Mouse (Mus musculus) limb, embryonic 11.5 days (tissue): ENCODE measurements around the gene Slfn4. TPM values are rescaled to one million over a fixed set of nuclear protein-coding genes. Genes with fewer than 3 reads are reported as not detected.
"Not testable (repeated sequence)": the region's sequence is repeated elsewhere in the genome, so short reads cannot be mapped to it uniquely, and the experiment has no call there.

ENCODE experiments used
- ATAC-seq: fragments of 200-750 bp; cut with Nextera tagmentation; 2 replicates; pipeline ENCODE4 v1.8.0; 2017; ENCODE audit warnings: low read depth; ENCODE audit not compliant: insufficient number of reproducible peaks, low FRiP score, low TSS enrichment
- DNase-seq: peaks from one replicate; pipeline ENCODE4 v3.0.0-alpha.2; 2015; ENCODE audit warnings: low spot score
- H3K27ac ChIP-seq: fragments of 300-500 bp; sonication (generic); replicated peaks from 2 replicates; pipeline ENCODE4 v1.5.1; 2014; ENCODE audit warnings: low read depth, mild to moderate bottlenecking, low read length
- H3K27me3 ChIP-seq: fragments of 300-500 bp; sonication (generic); 2 replicates; pipeline ENCODE4 v1.6.1; 2014; ENCODE audit warnings: mild to moderate bottlenecking, low read length, mixed read lengths; ENCODE audit not compliant: control insufficient read depth, insufficient read depth
- H3K36me3 ChIP-seq: fragments of 300-500 bp; sonication (generic); 2 replicates; pipeline ENCODE4 v1.6.1; 2014; ENCODE audit warnings: mild to moderate bottlenecking, low read length, moderate library complexity, mixed read lengths; ENCODE audit not compliant: control insufficient read depth, insufficient read depth
- H3K4me1 ChIP-seq: fragments of 300-500 bp; sonication (generic); 2 replicates; pipeline ENCODE4 v1.6.1; 2014; ENCODE audit warnings: low read length, mixed read lengths; ENCODE audit not compliant: control insufficient read depth, insufficient read depth
- H3K4me2 ChIP-seq: fragments of 300-500 bp; sonication (generic); 2 replicates; pipeline ENCODE4 v1.6.1; 2014; ENCODE audit warnings: low read depth, mild to moderate bottlenecking, moderate library complexity; ENCODE audit not compliant: severe bottlenecking
- H3K4me3 ChIP-seq: fragments of 300-500 bp; sonication (generic); 2 replicates; pipeline ENCODE4 v1.5.1; 2014; ENCODE audit warnings: low read depth, low read length
- H3K9ac ChIP-seq: fragments of 300-500 bp; sonication (generic); 2 replicates; pipeline ENCODE4 v1.6.1; 2014; ENCODE audit warnings: mild to moderate bottlenecking, low read length
- H3K9me3 ChIP-seq: fragments of 300-500 bp; sonication (generic); 2 replicates; pipeline ENCODE4 v1.6.1; 2016; ENCODE audit warnings: low read length; ENCODE audit not compliant: control insufficient read depth
- WGBS: fragments of 180-500 bp; shearing (Covaris S2); extraction: QIAGEN DNeasy Blood & Tissue Kit; methylation state at CpG from one replicate; pipeline ENCODE4 v1.1.7; 2014; 5-methylcytosine and 5-hydroxymethylcytosine counted together
- polyA plus RNA-seq: library from polyadenylated mRNA; unstranded; fragments of >200 nt; fragmentation: Nextera tagmentation; extraction: Ambion mirVana; gene quantifications from 2 replicates; pipeline ENCODE4 v1.2.1, GENCODE M21; 2014

Gene Slfn4
- not detected in 2 replicates for polyA plus RNA-seq

- 90% methylated on average over 12 of the region's 12 CpGs for WGBS
Observed at GRCm38 (mm10) chr11:83174948-83175539, at the start of gene Slfn4. Slfn4 (plus strand) TSS chr11:83175186.

DNA sequence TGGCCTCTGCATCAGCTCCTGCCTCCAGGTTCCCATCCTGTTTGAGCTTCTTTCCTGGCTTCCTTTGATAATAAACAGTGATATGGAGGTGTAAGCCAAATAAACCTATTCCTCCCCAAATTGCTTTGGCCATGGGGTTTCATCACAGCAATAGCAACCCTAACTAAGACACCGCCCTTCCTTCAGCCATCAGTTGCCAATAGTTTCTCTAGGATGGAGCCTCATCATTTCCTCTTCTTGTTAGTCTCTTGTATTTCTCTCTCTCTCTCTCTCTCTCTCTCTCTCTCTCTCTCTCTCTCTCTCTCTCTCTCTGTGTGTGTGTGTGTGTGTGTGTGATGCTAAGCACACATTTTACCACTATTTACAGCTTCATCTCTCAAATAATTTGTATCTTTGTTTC lies 49.4 kb upstream of the Slfn4 start:
- H3K4me1 ChIP-seq, H3K27ac ChIP-seq, H3K4me2 ChIP-seq, H3K9me3 ChIP-seq, H3K27me3 ChIP-seq, H3K9ac ChIP-seq, H3K36me3 ChIP-seq, H3K4me3 ChIP-seq, DNase-seq, ATAC-seq: not testable (repeated sequence)
- no CpG with 5 or more reads among the region's 1 CpGs for WGBS

More at GRCm38 (mm10) chr11:83174948-83175539, at the start of gene Slfn4:
- Histone ChIP-seq H3K36me3 (no peaks in the 10 kb centered on the region), H3K27ac (no peak within 1 kb of the TSS), H3K4me3 (no peak within 1 kb of the TSS), H3K4me2 (no peak within 1 kb of the TSS), H3K9me3 (no peaks in the 10 kb centered on the region), H3K27me3 (no peaks in the 10 kb centered on the region), H3K4me1 (no peaks in the 10 kb centered on the region), H3K9ac (no peak within 1 kb of the TSS)
- ATAC-seq (no peak), DNase-seq (no peak)

DNA sequence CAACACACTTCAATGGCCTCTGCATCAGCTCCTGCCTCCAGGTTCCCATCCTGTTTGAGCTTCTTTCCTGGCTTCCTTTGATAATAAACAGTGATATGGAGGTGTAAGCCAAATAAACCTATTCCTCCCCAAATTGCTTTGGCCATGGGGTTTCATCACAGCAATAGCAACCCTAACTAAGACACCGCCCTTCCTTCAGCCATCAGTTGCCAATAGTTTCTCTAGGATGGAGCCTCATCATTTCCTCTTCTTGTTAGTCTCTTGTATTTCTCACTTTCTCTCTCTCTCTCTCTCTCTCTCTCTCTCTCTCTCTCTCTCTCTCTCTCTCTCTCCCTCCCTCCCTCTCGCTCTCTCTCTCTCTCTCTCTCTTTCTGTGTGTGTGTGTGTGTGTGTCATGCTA lies 37.7 kb upstream of the Slfn4 start:
- not testable (repeated sequence) for H3K4me2 ChIP-seq, H3K4me3 ChIP-seq, H3K36me3 ChIP-seq, H3K27ac ChIP-seq, H3K27me3 ChIP-seq, DNase-seq, H3K9me3 ChIP-seq, H3K4me1 ChIP-seq, ATAC-seq, H3K9ac ChIP-seq
- WGBS = 100% methylated on average over 1 of the region's 2 CpGs

- H3K4me1 ChIP-seq, DNase-seq, H3K4me2 ChIP-seq, H3K36me3 ChIP-seq, H3K27ac ChIP-seq, ATAC-seq, H3K4me3 ChIP-seq, H3K27me3 ChIP-seq, H3K9ac ChIP-seq, H3K9me3 ChIP-seq: not testable (repeated sequence)
- no CpG with 5 or more reads among the region's 1 CpGs for WGBS
Observed at GRCm38 (mm10) chr11:83148939-83149338, 26.0 kb upstream of the Slfn4 start.

DNA sequence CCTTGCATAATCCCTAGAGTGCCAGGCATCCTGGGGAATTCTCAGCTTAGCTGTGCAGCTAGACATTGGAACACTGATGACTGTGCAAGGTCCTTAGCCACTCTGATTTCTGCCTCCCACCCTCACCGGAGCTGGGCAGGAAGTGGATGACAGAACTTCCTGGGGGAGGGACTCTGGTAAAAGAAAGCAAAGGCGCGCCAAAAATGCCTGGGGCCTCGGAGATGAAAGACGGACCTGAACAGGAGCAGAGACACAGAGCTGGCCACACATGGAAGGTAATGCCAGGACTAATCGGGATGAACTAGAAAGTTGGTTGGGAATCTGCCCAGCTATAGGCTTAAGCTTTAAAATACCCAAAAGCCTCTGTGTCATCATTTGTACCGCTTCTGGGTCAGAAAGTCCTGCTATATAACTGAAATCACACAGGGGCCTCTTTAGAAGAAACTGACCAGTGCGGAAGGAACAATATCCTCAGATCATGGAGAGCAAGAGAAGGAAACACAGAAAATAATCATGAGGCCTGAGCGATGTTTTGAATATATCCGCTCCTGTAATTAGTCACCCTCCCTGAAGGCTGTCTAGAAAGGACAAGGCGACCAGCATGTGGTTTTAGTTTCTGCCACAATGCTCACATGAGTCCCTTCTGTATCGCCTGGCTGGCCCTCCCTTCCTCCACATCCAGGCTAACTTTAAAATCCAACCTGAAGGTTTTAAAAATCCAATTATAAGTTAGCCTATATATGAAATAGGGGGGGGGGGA lies 16.3 kb downstream of the Slfn4 start, which contains the start of gene Slfn3:
Slfn3 (plus strand) TSS at position 197 of the 760 bp plus-strand sequence.
- Histone ChIP-seq H3K4me3 (no peak within 1 kb of the TSS), H3K9me3 (no peaks in the 10 kb centered on the region), H3K9ac (no peak within 1 kb of the TSS), H3K27ac (no peak within 1 kb of the TSS), H3K4me1 (no peaks in the 10 kb centered on the region), H3K27me3 (no peaks in the 10 kb centered on the region), H3K4me2 (no peak within 1 kb of the TSS), H3K36me3 (no peaks in the 10 kb centered on the region)
- WGBS = 72% methylated on average over 12 of the region's 12 CpGs
- ATAC-seq (no peak), DNase-seq (no peak)

DNA sequence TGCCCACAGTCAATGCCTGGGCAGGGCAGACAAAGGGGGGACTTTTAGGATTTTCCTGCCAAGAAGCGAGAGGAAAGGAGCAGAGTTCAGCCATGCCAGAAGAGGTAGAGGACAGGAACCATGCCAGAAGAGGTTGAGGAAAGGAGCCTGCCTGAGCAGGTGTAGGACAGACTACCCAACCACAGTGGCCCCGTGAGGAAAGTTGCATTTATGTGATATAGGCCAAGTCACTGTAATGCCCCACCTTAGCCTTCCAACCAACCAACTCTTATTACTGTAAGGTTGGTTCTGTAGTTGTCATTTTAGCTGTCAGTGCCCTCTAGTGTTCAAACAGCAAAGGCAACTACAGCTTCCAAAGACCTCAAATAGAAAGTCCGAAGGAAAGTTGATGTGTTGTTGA lies 17.0 kb downstream of the Slfn4 start:
- ATAC-seq (no peak), DNase-seq (no peak)
- Histone ChIP-seq H3K27me3 (no peaks in the 10 kb centered on the region), H3K27ac (no peak overlapping the region), H3K9ac (no peak overlapping the region), H3K4me1 (no peaks in the 10 kb centered on the region), H3K36me3 (no peaks in the 10 kb centered on the region), H3K9me3 (no peaks in the 10 kb centered on the region), H3K4me2 (no peak overlapping the region), H3K4me3 (no peak overlapping the region)
- WGBS = 60% methylated on average over 3 of the region's 3 CpGs

- Histone ChIP-seq H3K27me3 (no peaks in the 10 kb centered on the region), H3K9ac (no peak overlapping the region), H3K4me2 (no peak overlapping the region), H3K4me1 (no peaks in the 10 kb centered on the region), H3K36me3 (no peaks in the 10 kb centered on the region), H3K4me3 (no peak overlapping the region), H3K27ac (no peak overlapping the region), H3K9me3 (no peaks in the 10 kb centered on the region)
- ATAC-seq = no peak
- no peak for DNase-seq
Observed at GRCm38 (mm10) chr11:83205002-83205401, 30.0 kb downstream of the Slfn4 start.

GRCm38 (mm10) chr11:83216119-83216518 lies 41.1 kb downstream of the Slfn4 start:
- H3K27me3 ChIP-seq = no peaks in the 10 kb centered on the region
- no peaks in the 10 kb centered on the region for H3K36me3 ChIP-seq
- no peaks in the 10 kb centered on the region for H3K4me1 ChIP-seq
- no peak overlapping the region for H3K9ac ChIP-seq
- DNase-seq = no peak
- no peak overlapping the region for H3K4me2 ChIP-seq
- no peak overlapping the region for H3K4me3 ChIP-seq
- ATAC-seq = no peak
- WGBS = 81% methylated on average over 1 of the region's 1 CpGs
- H3K9me3 ChIP-seq = no peaks in the 10 kb centered on the region
- H3K27ac ChIP-seq = no peak overlapping the region
